Mouse (Mus musculus) midbrain, embryonic 11.5 days (tissue): ENCODE results near the gene Cd36. TPM values are rescaled to one million over a fixed set of nuclear protein-coding genes. Genes with fewer than 3 reads are reported as not detected.

ENCODE experiments used
- ATAC-seq: fragments of 200-750 bp; cut with Nextera tagmentation; 2 replicates; pipeline ENCODE4 v1.8.0; 2017; ENCODE audit warnings: moderate TSS enrichment, moderate library complexity; ENCODE audit not compliant: low FRiP score
- DNase-seq: peaks from one replicate; pipeline ENCODE4 v3.0.0; 2015; ENCODE audit warnings: low spot score; ENCODE audit errors: missing footprints
- H3K27ac ChIP-seq: fragments of 300-500 bp; sonication (generic); 2 replicates; pipeline ENCODE4 v1.5.1; 2014; ENCODE audit warnings: low read depth, low read length
- H3K27me3 ChIP-seq: fragments of 300-500 bp; sonication (generic); 2 replicates; pipeline ENCODE4 v1.6.1; 2014; ENCODE audit warnings: mild to moderate bottlenecking, low read length, moderate library complexity, mixed read lengths; ENCODE audit not compliant: control insufficient read depth, insufficient read depth
- H3K36me3 ChIP-seq: fragments of 300-500 bp; sonication (generic); 2 replicates; pipeline ENCODE4 v1.6.1; 2014; ENCODE audit warnings: mild to moderate bottlenecking, low read length, moderate library complexity, mixed read lengths; ENCODE audit not compliant: control insufficient read depth, insufficient read depth
- H3K4me1 ChIP-seq: fragments of 300-500 bp; sonication (generic); 2 replicates; pipeline ENCODE4 v1.6.1; 2014; ENCODE audit warnings: low read length; ENCODE audit not compliant: control insufficient read depth, insufficient read depth
- H3K4me2 ChIP-seq: fragments of 300-500 bp; sonication (generic); 2 replicates; pipeline ENCODE4 v1.6.1; 2014; ENCODE audit warnings: mild to moderate bottlenecking, moderate library complexity
- H3K4me3 ChIP-seq: fragments of 300-500 bp; sonication (generic); 2 replicates; pipeline ENCODE4 v1.5.1; 2014; ENCODE audit warnings: low read depth, low read length
- H3K9ac ChIP-seq: fragments of 300-500 bp; sonication (generic); 2 replicates; pipeline ENCODE4 v1.6.1; 2014; ENCODE audit warnings: low read length
- H3K9me3 ChIP-seq: fragments of 300-500 bp; sonication (generic); 2 replicates; pipeline ENCODE4 v1.6.1; 2016; ENCODE audit warnings: low read length; ENCODE audit not compliant: control insufficient read depth
- WGBS: fragments of 180-500 bp; shearing (Covaris S2); extraction: QIAGEN DNeasy Blood & Tissue Kit; methylation state at CpG from one replicate; pipeline ENCODE4 v1.1.7; 2014; 5-methylcytosine and 5-hydroxymethylcytosine counted together
- polyA plus RNA-seq: library from polyadenylated mRNA; unstranded; fragments of >200 nt; fragmentation: Nextera tagmentation; extraction: Ambion mirVana; gene quantifications from 2 replicates; pipeline ENCODE4 v1.2.1, GENCODE M21; 2014

The Cd36 gene
- polyA plus RNA-seq, 1 experiment from 2014 or later: 1.2 TPM

GRCm38 (mm10) chr5:17835302-17836097 lies 53.1 kb downstream of the Cd36 start:
- Histone ChIP-seq H3K27me3 (no peaks in the 10 kb centered on the region), H3K4me2 (no peak overlapping the region), H3K36me3 (no peaks in the 10 kb centered on the region), H3K4me1 (no peaks in the 10 kb centered on the region), H3K9ac (no peak overlapping the region), H3K4me3 (no peak overlapping the region), H3K27ac (no peak overlapping the region), H3K9me3 (no peaks in the 10 kb centered on the region)
- DNase-seq: peak; percentile 75
- no peak for ATAC-seq
- 30% methylated on average over 4 of the region's 4 CpGs for WGBS

- no peaks in the 10 kb centered on the region for H3K36me3 ChIP-seq
- no peak overlapping the region for H3K27ac ChIP-seq
- H3K4me1 ChIP-seq: no peaks in the 10 kb centered on the region
- ATAC-seq (no peak), DNase-seq (no peak)
- no peaks in the 10 kb centered on the region for H3K9me3 ChIP-seq
- no peak overlapping the region for H3K4me2 ChIP-seq
- WGBS: 88% methylated on average over 1 of the region's 1 CpGs
- H3K9ac ChIP-seq: no peak overlapping the region
- no peak overlapping the region for H3K4me3 ChIP-seq
- no peaks in the 10 kb centered on the region for H3K27me3 ChIP-seq
Measured at GRCm38 (mm10) chr5:17833797-17834196, 54.8 kb downstream of the Cd36 start.

- no peaks in the 10 kb centered on the region for H3K4me1 ChIP-seq
- H3K36me3 ChIP-seq: no peaks in the 10 kb centered on the region
- H3K9me3 ChIP-seq: no peaks in the 10 kb centered on the region
- no peak overlapping the region for H3K4me2 ChIP-seq
- H3K9ac ChIP-seq: no peak overlapping the region
- H3K4me3 ChIP-seq: no peak overlapping the region
- H3K27ac ChIP-seq: no peak overlapping the region
- DNase-seq: peak; percentile 69
- H3K27me3 ChIP-seq: no peaks in the 10 kb centered on the region
- WGBS: 80% methylated on average over 2 of the region's 2 CpGs
- no peak for ATAC-seq
Measured at GRCm38 (mm10) chr5:17830536-17830935, 58.1 kb downstream of the Cd36 start.

GRCm38 (mm10) chr5:17828713-17829544 lies 59.7 kb downstream of the Cd36 start:
- Histone ChIP-seq H3K9ac (no peak overlapping the region), H3K36me3 (no peaks in the 10 kb centered on the region), H3K27me3 (no peaks in the 10 kb centered on the region), H3K4me1 (no peaks in the 10 kb centered on the region), H3K27ac (no peak overlapping the region), H3K4me3 (no peak overlapping the region), H3K9me3 (no peaks in the 10 kb centered on the region), H3K4me2 (no peak overlapping the region)
- no peak for ATAC-seq
- DNase-seq: peak; percentile 73
- 84% methylated on average over 15 of the region's 15 CpGs for WGBS

- no peak overlapping the region for H3K9ac ChIP-seq
- no peak for ATAC-seq
Measured at GRCm38 (mm10) chr5:17821395-17821794, 67.2 kb downstream of the Cd36 start.

GRCm38 (mm10) chr5:17820239-17820999 lies 68.2 kb downstream of the Cd36 start:
- Histone ChIP-seq H3K36me3 (no peaks in the 10 kb centered on the region), H3K4me2 (no peak overlapping the region), H3K27me3 (no peaks in the 10 kb centered on the region), H3K4me1 (no peaks in the 10 kb centered on the region), H3K9me3 (no peaks in the 10 kb centered on the region), H3K9ac (no peak overlapping the region), H3K4me3 (no peak overlapping the region), H3K27ac (no peak overlapping the region)
- DNase-seq (peak; percentile 41), ATAC-seq (no peak)
- WGBS: 83% methylated on average over 2 of the region's 2 CpGs

More at GRCm38 (mm10) chr5:17821395-17821794, 67.2 kb downstream of the Cd36 start:
- Histone ChIP-seq H3K4me1 (no peaks in the 10 kb centered on the region), H3K36me3 (no peaks in the 10 kb centered on the region), H3K9me3 (no peaks in the 10 kb centered on the region), H3K27ac (no peak overlapping the region), H3K27me3 (no peaks in the 10 kb centered on the region), H3K4me2 (no peak overlapping the region), H3K4me3 (no peak overlapping the region)
- WGBS: 70% methylated on average over 1 of the region's 1 CpGs
- DNase-seq: peak; percentile 35

GRCm38 (mm10) chr5:17816170-17816569 lies 72.4 kb downstream of the Cd36 start:
- Histone ChIP-seq H3K27me3 (no peaks in the 10 kb centered on the region), H3K36me3 (no peaks in the 10 kb centered on the region), H3K9me3 (no peaks in the 10 kb centered on the region), H3K9ac (no peak overlapping the region), H3K27ac (no peak overlapping the region), H3K4me3 (no peak overlapping the region), H3K4me2 (no peak overlapping the region), H3K4me1 (no peaks in the 10 kb centered on the region)
- ATAC-seq (no peak), DNase-seq (peak; percentile 91)
- WGBS: 5% methylated on average over 2 of the region's 2 CpGs

- no peaks in the 10 kb centered on the region for H3K36me3 ChIP-seq
- 74% methylated on average over 1 of the region's 1 CpGs for WGBS
- H3K9ac ChIP-seq: no peak overlapping the region
- no peak for DNase-seq
- no peak overlapping the region for H3K4me2 ChIP-seq
- no peak for ATAC-seq
- H3K4me3 ChIP-seq: no peak overlapping the region
- H3K27me3 ChIP-seq: no peaks in the 10 kb centered on the region
- no peak overlapping the region for H3K27ac ChIP-seq
- no peaks in the 10 kb centered on the region for H3K4me1 ChIP-seq
- H3K9me3 ChIP-seq: no peaks in the 10 kb centered on the region
Measured at GRCm38 (mm10) chr5:17810336-17810735, 78.3 kb downstream of the Cd36 start.
